Mouse (Mus musculus) adrenal gland, adult 18-20 months (tissue): ENCODE results near the gene Usp33. TPM values are rescaled to one million over a fixed set of nuclear protein-coding genes. Genes with fewer than 3 reads are reported as not detected.
"Not testable (repeated sequence)": the region's sequence is repeated elsewhere in the genome, so short reads cannot be mapped to it uniquely, and the experiment has no call there.

Source experiments
- DNase-seq, 2 experiments: peaks; one replicate each; pipeline ENCODE4 v3.0.0; 2021 to 2022; ENCODE audit warnings: low spot score in 2 of 2
- long read RNA-seq, 2 experiments: library from polyadenylated mRNA; stranded (forward); transcript quantifications; one replicate each; pipeline ENCODE4 v2.0.0; 2021
- total RNA-seq, 2 experiments: library from RNA; stranded (reverse); gene quantifications; 1 replicate in 1 of 2; 2 replicates in 1 of 2; pipeline ENCODE4 v1.2.3; 2021

Usp33 gene
- 10 to 100 TPM; 70.9 to 97.3 TPM for total RNA-seq
- long read RNA-seq, experiment 1, full-length matches to known transcripts, result 25 of 33 reads
- long read RNA-seq, experiment 1, partial matches to known transcripts, result 6 of 33 reads
- long read RNA-seq, experiment 1, other reads (novel, unspliced or antisense), result 2 of 33 reads
- long read RNA-seq, experiment 2, full-length matches to known transcripts, result 25 of 52 reads
- long read RNA-seq, experiment 2, partial matches to known transcripts, result 17 of 52 reads
- long read RNA-seq, experiment 2, other reads (novel, unspliced or antisense), result 10 of 52 reads

GRCm38 (mm10) chr3:152345732-152346632 is at the start of gene Usp33:
TSS of gene Usp33 (plus strand) at chr3:152346478.
- DNase-seq, result peak; percentile 96 to 98

DNA sequence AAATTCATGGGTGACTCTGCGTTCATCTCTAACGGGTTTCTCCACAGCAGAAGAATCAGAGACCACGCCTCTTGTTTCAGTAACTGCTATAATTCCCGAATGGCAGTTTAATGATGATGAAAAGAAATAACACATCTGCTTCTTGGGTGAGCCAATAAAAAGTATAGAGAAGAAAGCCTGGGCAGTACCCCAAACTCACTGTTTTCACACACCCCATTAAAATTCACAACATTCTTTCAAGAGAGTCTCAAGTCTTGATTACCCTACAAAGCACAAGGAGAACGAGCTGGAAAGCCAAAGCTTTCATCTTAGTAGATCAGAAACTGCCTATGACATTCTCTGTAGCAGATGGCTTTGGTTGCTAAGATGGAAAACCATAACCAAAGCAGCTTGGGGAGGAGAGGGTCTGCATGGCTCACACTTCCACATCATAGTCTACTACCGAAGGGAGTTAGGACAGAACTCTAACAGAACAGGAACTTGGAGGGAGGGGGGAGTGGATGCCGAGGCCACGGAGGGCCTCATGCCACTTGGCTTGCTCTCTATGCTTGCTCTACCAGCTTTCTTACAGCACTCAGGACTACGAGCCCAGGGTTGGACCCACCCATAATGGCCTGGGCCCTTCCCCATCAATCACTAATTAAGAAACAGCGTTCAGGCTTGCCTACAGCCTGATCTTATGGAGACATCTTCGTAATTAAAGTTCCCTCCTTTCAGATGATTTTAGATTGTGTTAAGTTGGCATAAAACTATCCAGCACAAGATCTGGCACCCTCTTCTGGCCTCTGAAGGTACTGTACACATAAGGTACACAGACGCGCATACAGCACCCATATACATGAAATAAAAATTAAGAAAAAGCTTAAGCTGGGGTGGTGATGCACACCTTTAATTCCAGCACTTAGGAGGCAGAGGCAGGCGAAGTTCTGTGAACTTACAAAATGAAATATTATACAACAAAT is 45.6 kb upstream of the Usp33 start:
- no peak for DNase-seq

GRCm38 (mm10) chr3:152302991-152303390 is 43.3 kb upstream of the Usp33 start:
- no peak for DNase-seq

DNA sequence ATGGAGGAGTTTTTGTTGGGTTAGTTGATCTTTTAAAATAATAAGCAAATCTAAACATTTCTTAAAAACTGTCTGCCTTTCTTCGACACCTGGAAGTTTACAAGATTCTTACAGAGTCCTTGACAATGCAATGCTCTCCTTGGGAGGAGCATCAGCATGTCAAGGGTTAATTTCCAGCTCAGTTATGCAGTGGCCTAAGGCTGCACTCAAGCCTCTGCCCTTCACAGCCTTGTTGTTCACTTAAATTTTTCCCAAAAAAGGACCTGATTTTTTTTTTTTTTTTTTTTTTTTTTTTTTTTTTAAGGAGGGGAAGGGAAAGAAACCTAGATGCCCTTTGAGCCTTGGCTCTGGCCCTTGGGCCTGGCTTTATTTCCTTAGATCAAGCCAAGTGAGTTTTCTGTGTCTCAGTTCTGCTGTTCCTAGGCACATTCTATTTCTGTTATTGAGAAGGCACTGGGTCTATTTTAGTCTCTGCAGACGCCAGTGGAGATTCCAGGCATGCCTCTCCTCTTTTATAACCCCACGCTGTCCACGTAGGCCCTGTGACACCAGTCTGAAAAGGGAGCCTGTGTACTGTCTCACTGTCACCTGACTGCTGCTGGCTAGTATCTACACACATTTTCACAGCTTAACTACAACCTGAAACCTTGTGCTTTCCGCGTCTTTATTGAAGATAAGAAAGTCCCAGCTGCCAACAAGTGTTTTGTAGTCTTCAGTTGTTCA is 42.0 kb upstream of the Usp33 start:
- DNase-seq, result no peak

DNA sequence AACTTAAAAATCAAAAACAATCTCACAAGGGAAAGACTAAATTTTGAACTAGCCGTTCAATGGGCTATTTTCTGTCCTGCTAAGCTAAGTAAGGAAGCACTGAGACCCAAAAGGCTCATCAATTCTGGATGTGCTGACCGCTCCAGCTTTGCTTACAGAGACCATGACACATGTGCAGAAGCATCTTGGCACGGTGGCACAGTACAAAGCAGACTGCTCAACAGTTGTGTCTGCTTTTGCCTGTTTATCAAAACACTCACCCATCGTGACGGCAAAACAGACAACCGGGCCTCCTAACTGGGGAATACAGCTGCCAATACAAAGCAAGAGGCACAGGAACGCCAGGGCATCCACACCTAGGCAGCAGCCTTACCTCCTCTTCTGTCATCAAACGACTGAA is 41.2 kb upstream of the Usp33 start:
- no peak for DNase-seq

- DNase-seq, result no peak
Observed at GRCm38 (mm10) chr3:152305971-152306370, 40.3 kb upstream of the Usp33 start.

- no peak for DNase-seq
Observed at GRCm38 (mm10) chr3:152308485-152309249, 37.6 kb upstream of the Usp33 start.

- DNase-seq, result no peak
Observed at GRCm38 (mm10) chr3:152309250-152309645, 37.0 kb upstream of the Usp33 start.

DNA sequence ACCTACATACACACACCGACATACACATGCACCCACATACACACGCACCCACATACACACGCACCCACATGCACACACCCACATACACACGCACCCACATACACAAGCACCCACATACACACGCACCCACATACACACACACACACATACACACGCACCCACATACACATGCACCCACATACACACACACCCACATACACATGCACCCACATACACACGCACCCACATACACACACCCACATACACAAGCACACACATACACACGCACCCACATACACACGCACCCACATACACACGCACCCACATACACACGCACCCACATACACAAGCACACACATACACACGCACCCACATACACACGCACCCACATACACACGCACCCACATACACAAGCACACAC is 31.6 kb upstream of the Usp33 start:
- DNase-seq, result not testable (repeated sequence)

DNA sequence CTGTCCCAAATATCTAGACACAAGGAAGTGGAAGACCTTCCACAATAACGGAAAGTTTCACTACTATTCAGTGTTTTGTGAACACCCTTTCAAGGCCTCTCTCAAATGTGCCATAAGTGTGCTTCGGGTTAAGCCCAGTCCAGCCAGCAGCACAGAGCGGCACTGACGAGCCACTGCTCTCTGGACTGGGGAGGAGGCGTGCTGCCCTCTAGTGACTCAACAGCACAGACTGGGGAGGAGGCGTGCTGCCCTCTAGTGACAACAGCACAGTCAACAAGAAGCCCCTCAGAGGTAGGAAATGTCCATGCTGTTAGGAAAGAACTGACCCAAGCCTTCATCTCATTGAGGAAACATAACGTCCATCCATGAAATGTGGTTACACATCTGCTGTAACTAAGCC is 30.7 kb upstream of the Usp33 start:
- DNase-seq, result peak; percentile 74 to 77

DNA sequence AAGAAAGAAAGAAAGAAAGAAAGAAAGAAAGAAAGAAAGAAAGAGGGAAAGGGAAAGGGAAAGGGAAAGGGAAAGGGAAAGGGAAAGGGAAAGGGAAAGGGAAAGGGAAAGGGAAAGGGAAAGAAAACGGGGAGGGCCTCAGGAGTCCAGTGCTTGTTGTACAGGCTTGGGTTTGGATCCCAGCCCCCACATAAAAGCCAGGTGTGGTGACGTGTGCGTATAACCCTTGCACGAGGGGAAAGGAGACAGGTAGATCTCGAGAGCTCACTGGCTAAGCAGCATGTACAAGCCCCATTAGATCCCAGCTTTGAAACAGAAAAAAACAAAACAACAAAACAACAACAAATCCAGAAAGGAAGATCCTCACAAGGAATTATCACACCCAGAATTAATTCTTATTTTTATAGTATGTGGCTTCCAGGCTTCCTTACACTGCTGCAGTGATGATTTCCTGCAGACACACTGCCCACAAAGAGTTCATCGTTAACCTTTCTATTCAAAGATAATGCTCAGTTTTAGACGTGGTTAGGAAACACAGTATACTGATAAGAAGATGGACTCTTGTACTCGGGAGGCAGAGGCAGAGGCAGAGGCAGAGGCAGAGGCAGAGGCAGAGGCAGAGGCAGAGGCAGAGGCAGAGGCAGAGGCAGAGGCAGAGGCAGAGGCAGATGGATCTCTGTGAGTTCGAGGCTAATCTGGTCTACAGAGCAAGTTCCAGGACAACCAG is 29.7 kb upstream of the Usp33 start:
- DNase-seq, result not testable (repeated sequence)

GRCm38 (mm10) chr3:152320972-152321645 is 25.2 kb upstream of the Usp33 start:
- DNase-seq, result no peak

- DNase-seq, result no peak
Observed at GRCm38 (mm10) chr3:152321765-152322547, 24.3 kb upstream of the Usp33 start.

GRCm38 (mm10) chr3:152332104-152332503 is 14.2 kb upstream of the Usp33 start:
- no peak for DNase-seq

- DNase-seq, result no peak
Observed at GRCm38 (mm10) chr3:152332545-152333300, 13.6 kb upstream of the Usp33 start.

- no peak for DNase-seq
Observed at GRCm38 (mm10) chr3:152333641-152334040, 12.6 kb upstream of the Usp33 start.

DNA sequence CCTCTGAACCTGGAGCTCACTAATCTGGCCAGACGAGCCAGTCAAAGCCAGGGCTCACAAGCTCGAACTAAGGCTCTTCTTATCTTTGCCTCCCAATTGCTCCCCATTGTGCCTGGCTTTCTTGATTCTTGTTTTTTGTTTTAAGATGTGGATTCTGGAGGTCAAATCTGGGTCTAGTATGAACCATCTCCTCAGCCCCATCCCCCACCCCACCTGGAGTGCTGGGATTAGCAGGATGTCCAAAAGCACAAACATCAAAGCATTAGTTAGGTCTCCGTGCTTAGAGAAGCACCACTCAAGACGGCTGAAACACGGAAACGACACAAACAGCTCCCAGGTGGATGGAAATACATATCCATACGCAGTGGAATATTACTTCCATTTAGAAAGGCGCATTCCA is 10.2 kb upstream of the Usp33 start:
- DNase-seq, result no peak
